Mouse (Mus musculus): ENCODE measurements around the gene Arnt2.

Arnt2 gene

DNA sequence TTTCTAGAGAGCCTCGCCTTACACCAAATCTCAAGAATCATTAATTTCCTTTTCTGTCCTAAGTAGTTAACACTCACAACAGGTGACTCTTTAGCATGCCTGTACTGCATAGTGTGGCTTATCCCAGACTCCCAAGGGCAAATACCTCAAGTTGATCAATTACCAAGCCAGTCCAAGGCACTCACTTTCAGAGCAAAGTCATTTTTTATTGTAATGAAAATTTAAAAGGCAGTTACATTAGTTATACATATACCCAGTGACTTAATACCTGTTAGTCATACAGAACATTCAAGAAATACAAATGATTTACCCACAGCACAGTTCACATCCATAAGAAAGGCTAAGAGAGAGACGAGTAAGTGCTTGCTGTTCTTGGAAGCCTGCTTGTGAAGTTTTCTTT, 163.9 kb downstream of the Arnt2 start:
- no peak for DNase-seq (ENCODE audit: low spot score)

DNA sequence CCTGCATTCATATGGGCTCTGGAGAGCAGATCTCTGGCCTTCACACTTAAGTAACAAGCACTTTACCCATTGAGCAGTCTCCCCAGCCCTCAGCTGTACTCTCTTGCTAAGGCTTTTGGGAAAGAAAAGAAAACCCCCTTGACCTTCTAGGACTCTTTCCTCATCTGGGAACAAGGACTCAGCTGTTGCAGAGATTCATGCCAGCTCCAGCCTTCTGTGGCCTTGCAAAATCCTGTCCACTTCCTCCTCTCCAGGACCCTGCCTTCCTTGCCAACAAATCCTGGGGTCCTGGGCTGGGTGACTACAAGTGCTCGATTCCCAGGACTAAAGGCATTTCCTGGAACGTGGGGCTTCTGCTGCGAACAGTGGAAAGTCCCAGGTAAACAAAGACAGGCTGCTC, 169.6 kb downstream of the Arnt2 start:
- no peak for DNase-seq (ENCODE audit: low spot score)

DNA sequence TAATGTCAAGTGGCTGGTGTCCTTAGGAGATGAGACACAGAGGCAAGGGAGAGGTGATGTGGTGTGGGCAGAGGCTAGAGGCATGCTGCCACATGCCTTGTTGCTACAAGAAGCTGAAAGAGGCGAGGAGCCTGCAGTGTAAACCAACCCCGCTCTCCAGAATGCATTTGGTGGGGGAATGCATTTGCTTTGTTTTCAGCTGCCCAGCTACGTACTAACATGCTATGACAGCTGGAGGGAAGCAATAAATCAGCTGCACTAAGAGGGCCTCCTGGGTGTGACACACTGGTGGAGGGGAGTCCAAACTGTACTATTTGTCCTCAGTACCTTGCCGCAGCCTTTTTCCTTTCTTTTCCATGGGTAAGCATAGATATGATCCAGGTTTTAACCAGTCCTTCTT, 172.3 kb downstream of the Arnt2 start:
- no peak for DNase-seq (ENCODE audit: low spot score)

DNA sequence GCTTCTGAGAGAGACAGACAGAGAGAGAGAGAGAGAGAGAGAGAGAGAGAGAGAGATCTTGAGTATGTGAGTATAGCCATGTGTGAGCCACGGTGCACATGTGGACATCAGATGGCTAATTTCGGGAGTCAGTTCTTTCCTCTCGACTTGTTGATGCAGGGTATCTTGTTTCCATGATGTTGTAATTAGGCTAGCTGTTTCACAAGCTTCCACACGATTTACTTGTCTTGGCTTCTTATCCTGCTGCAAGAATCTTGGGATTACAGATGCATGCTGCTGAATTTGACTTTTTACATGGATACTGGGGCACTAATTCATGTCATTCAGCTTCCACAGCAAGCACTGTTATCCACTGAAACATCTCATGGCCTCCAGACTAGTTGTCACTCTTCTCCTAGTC, 178.6 kb downstream of the Arnt2 start:
- DNase-seq (ENCODE audit: low spot score), result no peak

DNA sequence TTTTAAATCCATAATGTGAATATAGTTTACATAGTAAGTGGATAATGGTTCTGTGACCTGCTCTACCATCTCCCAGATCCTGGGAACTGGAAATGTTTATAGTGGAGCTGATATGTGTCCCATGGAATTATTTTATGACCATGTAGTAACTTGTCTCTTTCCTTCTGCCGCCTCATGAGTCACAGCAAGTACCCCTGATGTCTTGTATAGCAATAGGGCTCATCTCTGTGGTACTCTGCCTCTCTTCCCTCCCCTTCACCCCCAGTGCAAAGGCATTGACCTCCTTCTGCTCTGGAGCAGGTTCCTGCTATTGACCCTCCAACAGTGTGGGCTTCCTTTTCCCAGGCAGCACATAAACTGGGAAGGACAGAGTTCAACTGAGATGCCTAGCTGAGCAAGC, 182.3 kb downstream of the Arnt2 start:
- no peak for DNase-seq (ENCODE audit: low spot score)

DNA sequence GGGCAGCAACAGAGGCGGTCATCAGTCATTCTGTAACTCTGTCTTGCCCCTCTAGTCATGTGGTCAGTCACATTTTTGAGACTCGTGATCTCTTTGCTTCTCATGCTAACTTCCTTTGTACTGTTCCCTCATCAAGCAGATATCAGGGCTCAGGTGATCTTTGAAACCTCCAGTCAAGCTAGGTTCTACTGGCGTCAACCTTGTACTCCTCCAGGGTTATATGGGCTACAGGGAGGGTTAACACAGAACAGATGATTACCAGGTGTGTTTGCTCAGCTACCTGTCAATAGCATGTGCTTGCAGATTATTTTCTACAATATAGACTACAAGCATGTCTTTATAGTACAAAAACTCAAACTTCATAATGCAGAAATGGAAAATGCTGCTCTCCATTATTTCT, 183.1 kb downstream of the Arnt2 start:
- DNase-seq (ENCODE audit: low spot score), result no peak

DNA sequence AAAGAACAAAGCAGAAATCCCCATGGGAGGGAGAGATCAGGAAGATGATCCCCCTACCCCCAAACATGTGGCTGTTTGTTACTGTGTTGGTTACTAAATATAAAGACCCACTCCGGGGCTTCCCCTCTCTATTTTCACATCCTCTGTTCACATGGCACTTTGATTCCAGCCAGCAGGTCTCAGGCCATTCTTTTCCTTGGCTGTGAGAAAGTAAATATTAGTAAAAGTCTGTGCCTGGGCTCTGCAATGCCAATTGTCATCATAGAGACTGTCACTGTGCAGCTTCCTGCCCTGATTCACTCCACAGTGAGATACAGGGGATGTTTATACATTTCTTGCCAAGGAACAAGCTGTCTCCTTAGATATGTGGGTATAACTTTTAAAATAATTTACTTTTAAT, 197.9 kb downstream of the Arnt2 start:
- no peak for DNase-seq (ENCODE audit: low spot score)

DNA sequence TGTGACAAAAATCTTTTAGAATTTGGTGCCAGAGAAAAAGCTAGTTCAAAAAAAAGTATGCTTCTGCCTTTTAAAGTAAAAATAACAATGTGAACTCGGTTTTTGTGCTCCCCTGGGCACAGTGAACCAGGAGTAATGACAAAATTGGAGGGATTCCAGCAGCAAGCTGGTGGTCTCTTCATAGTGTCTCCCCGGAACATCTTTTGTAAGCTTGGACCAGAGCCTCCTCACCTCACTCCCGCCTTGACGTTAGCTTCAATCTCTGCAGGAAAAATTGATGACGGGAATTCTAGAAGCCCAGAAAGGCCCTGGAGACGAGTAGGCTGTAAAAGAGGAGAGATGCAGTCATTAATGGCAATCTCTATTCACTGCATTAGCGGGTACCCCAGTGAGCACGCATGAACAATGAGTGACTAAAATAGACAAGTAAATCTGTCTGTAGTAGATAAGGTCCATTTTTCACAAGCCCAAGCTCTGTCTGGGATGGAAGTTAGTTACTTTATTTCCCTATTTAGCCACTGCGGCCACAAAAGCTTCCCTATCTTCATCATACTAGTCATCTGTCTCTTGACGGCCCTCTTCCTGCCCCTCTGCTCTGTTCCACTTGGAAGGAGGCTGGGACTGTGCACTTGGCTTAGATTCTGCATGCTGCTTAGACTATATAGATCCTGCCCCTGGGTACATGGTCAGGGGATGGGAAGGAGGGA, 199.2 kb downstream of the Arnt2 start:
- no peak for DNase-seq (ENCODE audit: low spot score)

DNA sequence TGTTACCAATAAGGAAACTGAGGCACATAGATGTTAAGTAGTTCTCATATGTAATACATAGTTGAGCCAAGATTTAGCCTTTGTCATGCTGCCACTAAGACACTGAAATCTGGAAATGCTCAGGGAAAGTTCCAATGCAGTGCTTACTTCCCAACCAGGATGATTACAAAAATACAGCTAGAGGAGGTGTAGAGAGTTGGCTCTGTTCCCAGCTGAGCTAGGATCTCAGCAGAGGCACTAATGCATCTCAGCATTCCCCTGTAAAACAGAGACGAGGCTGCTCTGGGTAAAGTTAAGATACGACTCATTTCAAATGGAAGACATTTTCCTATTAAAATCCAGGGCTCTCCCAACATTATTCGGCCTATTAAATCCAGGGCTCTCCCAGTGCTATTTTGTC, 206.0 kb downstream of the Arnt2 start:
- peak; percentile 24 for DNase-seq (ENCODE audit: low spot score)

DNA sequence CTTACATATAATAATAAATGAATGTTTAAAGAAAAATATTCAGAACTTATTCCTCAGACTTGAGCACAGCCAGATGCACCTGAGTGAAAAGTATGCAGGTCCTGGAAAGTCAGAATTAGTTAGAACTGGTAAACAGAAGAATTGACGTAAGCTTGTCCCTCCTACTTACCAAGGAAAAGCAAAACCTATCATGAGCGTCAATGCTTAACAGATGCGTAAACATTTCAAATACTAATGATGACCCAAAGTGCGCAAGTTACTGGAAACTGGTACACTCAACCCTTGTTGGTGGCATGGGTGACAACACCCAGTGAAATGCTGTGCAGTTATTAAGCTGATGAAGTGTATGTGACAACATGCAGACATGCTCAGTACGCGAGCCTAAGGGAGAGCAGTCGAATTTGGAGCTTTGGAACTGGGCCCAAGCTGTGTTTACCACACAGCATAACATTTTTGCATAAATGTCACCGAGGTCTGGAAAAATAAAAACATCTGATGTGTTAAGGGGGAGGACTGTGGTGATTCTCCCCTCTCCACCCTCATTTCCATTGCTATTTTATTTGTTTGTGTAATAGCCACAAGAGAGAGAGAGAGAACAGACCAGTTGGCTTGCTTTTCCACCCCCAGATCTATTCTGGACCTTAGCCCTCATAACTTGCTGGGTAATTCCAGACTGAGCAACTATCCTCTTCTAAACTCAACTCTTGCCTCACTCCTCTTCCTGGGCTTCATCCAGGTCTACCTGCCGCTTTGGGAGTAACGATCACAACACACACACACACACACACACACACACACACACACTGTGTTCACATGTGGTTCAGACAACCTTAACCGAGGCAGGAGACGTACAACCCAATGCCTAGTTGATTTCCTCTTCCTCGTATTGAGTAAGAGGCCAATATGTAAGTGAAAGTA, 208.6 kb downstream of the Arnt2 start:
- no peak for DNase-seq (ENCODE audit: low spot score)

DNA sequence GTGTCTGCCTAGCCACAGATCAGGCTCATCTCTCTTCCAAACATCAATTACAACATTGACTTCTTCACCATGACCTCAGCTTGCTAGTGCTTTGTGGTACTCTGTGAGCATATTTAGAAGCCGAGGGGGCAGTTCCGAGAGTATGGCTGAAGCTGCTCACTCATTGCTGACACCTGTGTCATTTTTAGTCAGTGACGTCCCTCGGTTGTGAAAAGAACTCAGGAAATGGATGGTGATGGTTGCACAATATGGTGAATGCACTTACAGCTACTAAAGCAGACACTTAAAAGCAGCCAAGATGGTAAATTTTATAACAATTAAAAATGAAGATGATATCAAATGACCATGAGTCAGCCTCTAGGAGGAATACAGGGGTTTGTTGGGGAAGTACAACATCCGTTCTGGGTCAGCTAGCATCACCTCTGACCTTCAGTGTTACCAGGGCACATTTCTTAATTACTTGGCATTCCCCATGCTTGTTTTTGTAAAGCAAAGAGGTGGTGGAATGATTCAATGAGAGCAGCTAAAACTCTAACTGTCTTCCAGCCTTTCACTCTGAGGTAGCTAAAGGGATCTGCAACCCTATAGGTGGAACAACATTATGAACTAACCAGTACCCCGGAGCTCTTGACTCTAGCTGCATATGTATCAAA, 212.6 kb downstream of the Arnt2 start:
- no peak for DNase-seq (ENCODE audit: low spot score)

All from left cerebral cortex, adult 11 months (tissue).